Mouse (Mus musculus) E14TG2a.4 (cell line): ENCODE measurements around the gene Fgf8.

Experiments
- CTCF ChIP-seq: conservative IDR thresholded peaks from 2 replicates; pipeline ENCODE4 v1.5.1; 2014; ENCODE audit warnings: low read length
- POU5F1 ChIP-seq: IDR thresholded peaks from 2 replicates; pipeline ENCODE4 v1.6.1; 2014; ENCODE audit warnings: low read length, borderline replicate concordance

GRCm38 (mm10) chr19:45788337-45788736 is 45.6 kb upstream of the Fgf8 start:
- no peak for TF ChIP-seq CTCF
- no peak for TF ChIP-seq POU5F1
